In the genomic region with DNA sequence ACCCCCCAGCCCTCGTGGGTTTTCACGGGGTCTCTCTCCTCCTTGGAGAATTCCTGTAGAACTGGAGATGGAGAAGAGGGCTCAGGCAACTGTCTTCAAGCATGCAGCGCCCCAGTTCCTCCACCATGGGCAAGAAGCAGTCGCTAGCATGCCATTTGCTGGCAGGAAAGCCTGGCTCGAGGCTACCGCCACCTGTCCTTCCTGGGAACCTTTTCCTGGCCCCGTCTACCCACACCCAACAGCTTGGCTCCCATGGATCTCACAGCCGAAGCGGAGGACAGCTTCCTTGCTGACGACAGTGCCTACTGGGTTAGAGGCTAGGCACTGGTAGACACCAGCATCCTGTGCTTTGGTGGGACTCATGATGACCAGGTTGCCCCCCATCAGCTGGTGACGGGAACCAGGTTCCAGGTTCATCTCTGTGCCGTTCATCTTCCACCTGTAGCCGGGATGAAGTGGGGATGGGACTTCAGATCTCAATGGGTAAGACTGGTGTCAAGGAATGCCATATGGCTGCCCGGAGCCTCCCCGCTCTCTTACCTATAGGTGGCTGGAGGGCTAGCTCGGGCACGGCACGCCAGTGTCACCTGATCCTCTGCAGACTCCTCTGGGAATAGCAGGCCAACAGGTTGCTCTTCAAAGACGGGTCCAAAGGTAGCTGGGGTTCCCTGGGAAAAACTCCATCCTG, we compare ENCODE assay signal across 24 mouse cellular contexts. TPM values are rescaled to one million over a fixed set of nuclear protein-coding genes. Genes with fewer than 3 reads are reported as not detected.
DNase-seq lines count a peak whose midpoint lies in the region; ATAC-seq and TF ChIP-seq lines count a peak whose summit lies in the region.
"Had no signal": no experiment of that assay in that cellular context is flagged by ENCODE, and none has a peak within 500 bp of the region (broad histone marks: within the 10 kb centered on the region; RNA-seq: fewer than 3 reads in every experiment).

No protein-coding gene starts in this region.

- no peak for TF ChIP-seq CTCF in midbrain, postnatal 0 days (IDR thresholded peaks at IDR 0.05)

- no peak for ATAC-seq in forebrain, embryonic 15.5 days (replicated peaks)
- ATAC-seq in forebrain, embryonic 14.5 days, result no peak
- ATAC-seq in midbrain, postnatal 0 days (ENCODE audit: low FRiP score), result no peak
- ATAC-seq: inflammation-experienced regulatory T-cells, adult 6 months had no signal

- no peak overlapping the region for H3K9ac ChIP-seq in forebrain, embryonic 15.5 days (replicated peaks)
- H3K9ac ChIP-seq in forebrain, embryonic 14.5 days (ENCODE audit: low read length), result no peak overlapping the region
- no peak overlapping the region for H3K9ac ChIP-seq in midbrain, postnatal 0 days (replicated peaks; ENCODE audit: low read length, poor library complexity, severe bottlenecking)
- H3K9ac ChIP-seq: embryonic facial prominence, embryonic 12.5 days; heart, embryonic 15.5 days; hindbrain, embryonic 14.5 days; limb, embryonic 15.5 days; liver, embryonic 14.5 days; lung, embryonic 14.5 days had no signal

- H3K36me3 ChIP-seq in forebrain, embryonic 15.5 days, result peaks cover 23% of the 10 kb centered on the region
- H3K36me3 ChIP-seq in forebrain, embryonic 14.5 days (ENCODE audit: control insufficient read depth, insufficient read depth, low read length), result peaks cover 34% of the 10 kb centered on the region
- H3K36me3 ChIP-seq in midbrain, embryonic 10.5 days, result peaks cover 2% of the 10 kb centered on the region; the same call in 1 of the 2 replicates
- H3K36me3 ChIP-seq in midbrain, postnatal 0 days (ENCODE audit: insufficient read depth, low read length), result peaks cover 31% of the 10 kb centered on the region
- H3K36me3 ChIP-seq: embryonic facial prominence, embryonic 12.5 days; heart, embryonic 15.5 days; limb, embryonic 15.5 days had no signal

- 0 out of 2 replicates have a peak overlapping the region, but pooled peaks have one; percentile 8 for H3K27ac ChIP-seq in forebrain, embryonic 15.5 days (replicated peaks)
- no peak overlapping the region for H3K27ac ChIP-seq in forebrain, embryonic 14.5 days (ENCODE audit: low read depth, low read length)
- H3K27ac ChIP-seq in midbrain, embryonic 10.5 days (replicated peaks), result peak overlapping the region; percentile 4; the same call in 1 of the 2 replicates
- H3K27ac ChIP-seq in midbrain, postnatal 0 days (ENCODE audit: low read depth, low read length), result no peak overlapping the region
- H3K27ac ChIP-seq: embryonic facial prominence, embryonic 12.5 days; heart, embryonic 15.5 days; hindbrain, embryonic 14.5 days; kidney, postnatal 0 days; limb, embryonic 15.5 days; liver, embryonic 14.5 days had no signal

- H3K27me3 ChIP-seq in forebrain, embryonic 15.5 days, result no peaks in the 10 kb centered on the region
- no peaks in the 10 kb centered on the region for H3K27me3 ChIP-seq in forebrain, embryonic 14.5 days (replicated peaks; ENCODE audit: control insufficient read depth, insufficient read depth, low read length)
- H3K27me3 ChIP-seq in midbrain, embryonic 10.5 days (ENCODE audit: low read depth, poor library complexity, severe bottlenecking), result peaks cover 34% of the 10 kb centered on the region
- no peaks in the 10 kb centered on the region for H3K27me3 ChIP-seq in midbrain, postnatal 0 days (ENCODE audit: insufficient read depth, low read length)
- H3K27me3 ChIP-seq: limb, embryonic 15.5 days had no signal

- peaks cover 41% of the 10 kb centered on the region for H3K4me1 ChIP-seq in forebrain, embryonic 15.5 days
- peaks cover 12% of the 10 kb centered on the region for H3K4me1 ChIP-seq in forebrain, embryonic 14.5 days (ENCODE audit: control insufficient read depth, insufficient read depth, low read length)
- peaks cover 54% of the 10 kb centered on the region for H3K4me1 ChIP-seq in midbrain, embryonic 10.5 days
- H3K4me1 ChIP-seq in midbrain, postnatal 0 days (ENCODE audit: insufficient read depth, low read length), result 0 out of 2 replicates have a peak, but pooled peaks cover 4% of the 10 kb centered on the region

- DNase-seq in forebrain, embryonic 14.5 days (ENCODE audit: low spot score), result no peak
- DNase-seq in midbrain, embryonic 10.5 days (ENCODE audit: low spot score), result no peak
- DNase-seq in midbrain, postnatal 0 days (ENCODE audit: low spot score), result no peak
- peak; percentile 96 for DNase-seq in cerebellum, adult 9-11 months
- DNase-seq in skeletal muscle tissue, adult 2 months (ENCODE audit: low read depth, low spot score), result peak; percentile 13
- DNase-seq in thymus, postnatal 10 days (ENCODE audit: low spot score in 2 of 2), result no peak
- no peak for DNase-seq in adrenal gland, postnatal 14 days
- DNase-seq: adrenal gland, postnatal 36 days; gastrocnemius, postnatal 25 days; heart, postnatal 36 days; kidney, adult 18-20 months; left cerebral cortex, postnatal 4 days; lung, embryonic 14.5 days; right cerebral cortex, postnatal 14 days; spleen, adult 18-20 months had no signal

- no peak overlapping the region for H3K4me2 ChIP-seq in forebrain, embryonic 15.5 days (replicated peaks)
- no peak overlapping the region for H3K4me2 ChIP-seq in forebrain, embryonic 14.5 days (ENCODE audit: low read length)
- no peak overlapping the region for H3K4me2 ChIP-seq in midbrain, postnatal 0 days (ENCODE audit: low read depth, low read length, poor library complexity, severe bottlenecking)
- H3K4me2 ChIP-seq: embryonic facial prominence, embryonic 12.5 days; heart, embryonic 15.5 days; hindbrain, embryonic 14.5 days; limb, embryonic 15.5 days; lung, embryonic 14.5 days had no signal

- WGBS in forebrain, embryonic 15.5 days, result 88% methylated on average over 19 of the region's 19 CpGs
- WGBS in forebrain, embryonic 14.5 days, result 93% methylated on average over 19 of the region's 19 CpGs
- 92% methylated on average over 19 of the region's 19 CpGs for WGBS in midbrain, embryonic 10.5 days
- 89% methylated on average over 19 of the region's 19 CpGs for WGBS in midbrain, postnatal 0 days

- no peaks in the 10 kb centered on the region for H3K9me3 ChIP-seq in forebrain, embryonic 15.5 days
- H3K9me3 ChIP-seq in forebrain, embryonic 14.5 days (replicated peaks; ENCODE audit: control insufficient read depth, low read length), result no peaks in the 10 kb centered on the region
- no peaks in the 10 kb centered on the region for H3K9me3 ChIP-seq in midbrain, embryonic 10.5 days (replicated peaks)
- no peaks in the 10 kb centered on the region for H3K9me3 ChIP-seq in midbrain, postnatal 0 days (ENCODE audit: low read length)
- H3K9me3 ChIP-seq: embryonic facial prominence, embryonic 12.5 days; heart, embryonic 15.5 days; limb, embryonic 15.5 days had no signal

- H3K4me3 ChIP-seq in forebrain, embryonic 15.5 days, result no peak overlapping the region
- H3K4me3 ChIP-seq in forebrain, embryonic 14.5 days (ENCODE audit: low read depth, low read length), result no peak overlapping the region
- no peak overlapping the region for H3K4me3 ChIP-seq in midbrain, embryonic 10.5 days
- H3K4me3 ChIP-seq in midbrain, postnatal 0 days (ENCODE audit: low read depth, low read length), result no peak overlapping the region
- H3K4me3 ChIP-seq: embryonic facial prominence, embryonic 12.5 days; heart, embryonic 15.5 days; limb, embryonic 15.5 days had no signal

RNA-seq across cellular contexts. Expression of gene Cntn2, which starts 14.3 kb away (rescaled TPM):
- polyA plus RNA-seq in forebrain, embryonic 15.5 days (2015; fragmentation: Nextera tagmentation; extraction: Ambion mirVana), result 117 and 137 TPM in 2 replicates
- 68.0 and 102 TPM in 2 replicates for polyA plus RNA-seq in forebrain, embryonic 14.5 days (2014; fragmentation: Nextera tagmentation; extraction: Ambion mirVana)
- polyA plus RNA-seq in midbrain, embryonic 10.5 days (2016; fragmentation: Nextera tagmentation; extraction: Ambion mirVana), result 14.2 and 34.9 TPM in 2 replicates
- total RNA-seq in midbrain, postnatal 0 days (2014; rRNA removed), result 55.4 and 69.2 TPM in 2 replicates
- polyA plus RNA-seq in midbrain, postnatal 0 days (2015; fragmentation: Nextera tagmentation; extraction: Ambion mirVana), result 14.7 and 15.6 TPM in 2 replicates
- 0.07 and 0.94 TPM in 2 replicates for total RNA-seq in adrenal gland, postnatal 14 days (2021)
- total RNA-seq: adrenal gland, postnatal 36 days; monocyte, adult 5-6 weeks had no signal
- polyA plus RNA-seq: inflammation-experienced regulatory T-cells, adult 6 months had no signal

RNA-seq across cellular contexts. Expression of gene Tmem81, which starts 22.8 kb away (rescaled TPM):
- 1.3 and 1.5 TPM in 2 replicates for polyA plus RNA-seq in forebrain, embryonic 15.5 days (2015; fragmentation: Nextera tagmentation; extraction: Ambion mirVana)
- 0.74 and 1.1 TPM in 2 replicates for polyA plus RNA-seq in forebrain, embryonic 14.5 days (2014; fragmentation: Nextera tagmentation; extraction: Ambion mirVana)
- polyA plus RNA-seq in midbrain, embryonic 10.5 days (2016; fragmentation: Nextera tagmentation; extraction: Ambion mirVana), result 1.2 and 1.6 TPM in 2 replicates
- total RNA-seq in midbrain, postnatal 0 days (2014; rRNA removed), result 0.38 and 1.4 TPM in 2 replicates
- polyA plus RNA-seq in midbrain, postnatal 0 days (2015; fragmentation: Nextera tagmentation; extraction: Ambion mirVana), result 0.81 and 0.96 TPM in 2 replicates
- 2.3 and 4.2 TPM in 2 replicates for total RNA-seq in adrenal gland, postnatal 14 days (2021)

RNA-seq across cellular contexts. Expression of gene Rbbp5, which starts 51.6 kb away (rescaled TPM):
- 54.9 and 55.5 TPM in 2 replicates for polyA plus RNA-seq in forebrain, embryonic 15.5 days (2015; fragmentation: Nextera tagmentation; extraction: Ambion mirVana)
- 46.5 and 53.7 TPM in 2 replicates for polyA plus RNA-seq in forebrain, embryonic 14.5 days (2014; fragmentation: Nextera tagmentation; extraction: Ambion mirVana)
- polyA plus RNA-seq in midbrain, embryonic 10.5 days (2016; fragmentation: Nextera tagmentation; extraction: Ambion mirVana), result 57.3 and 59.6 TPM in 2 replicates
- total RNA-seq in midbrain, postnatal 0 days (2014; rRNA removed), result 22.6 and 31.4 TPM in 2 replicates
- polyA plus RNA-seq in midbrain, postnatal 0 days (2015; fragmentation: Nextera tagmentation; extraction: Ambion mirVana), result 25.5 and 25.8 TPM in 2 replicates
- total RNA-seq in adrenal gland, postnatal 14 days (2021), result 31.6 and 33.2 TPM in 2 replicates

Comparison
In these comparisons a context has a peak if more than half of its experiments do, and no peak if none do; other contexts are left out.
1. H3K27ac ChIP-seq: peak in forebrain, embryonic 15.5 days (single experiment) and midbrain, embryonic 10.5 days (single experiment); none in forebrain, embryonic 14.5 days (single experiment) and midbrain, postnatal 0 days (single experiment).
2. DNase-seq: peak in cerebellum, adult 9-11 months (single experiment) and skeletal muscle tissue, adult 2 months (single experiment); none in forebrain, embryonic 14.5 days (single experiment), midbrain, embryonic 10.5 days (single experiment), midbrain, postnatal 0 days (single experiment), thymus, postnatal 10 days (0 of 2) and adrenal gland, postnatal 14 days (single experiment).